Mouse (Mus musculus) liver, embryonic 11.5 days (tissue): Measurements from ENCODE around the gene Zfp385c. TPM values are rescaled to one million over a fixed set of nuclear protein-coding genes. Genes with fewer than 3 reads are reported as not detected.

ENCODE experiments used
- ATAC-seq: fragments of 200-750 bp; cut with Nextera tagmentation; replicated peaks from 2 replicates; pipeline ENCODE4 v1.8.0; 2017; ENCODE audit warnings: moderate number of reproducible peaks, mild to moderate bottlenecking, moderate TSS enrichment, moderate library complexity; ENCODE audit not compliant: low FRiP score
- DNase-seq: peaks from one replicate; pipeline ENCODE4 v3.0.0-alpha.2; 2017; ENCODE audit warnings: low spot score
- H3K27ac ChIP-seq: fragments of 300-500 bp; sonication (generic); 2 replicates; pipeline ENCODE4 v1.5.1; 2014; ENCODE audit warnings: mild to moderate bottlenecking, low read depth, low read length, control low read depth
- H3K27me3 ChIP-seq: fragments of 300-500 bp; sonication (generic); replicated peaks from 2 replicates; pipeline ENCODE4 v1.6.1; 2014; ENCODE audit warnings: low read length, mixed read lengths; ENCODE audit not compliant: control insufficient read depth, insufficient read depth
- H3K36me3 ChIP-seq: fragments of 300-500 bp; sonication (generic); 2 replicates; pipeline ENCODE4 v1.6.1; 2014; ENCODE audit warnings: mild to moderate bottlenecking, low read length, moderate library complexity, mixed read lengths; ENCODE audit not compliant: control insufficient read depth, insufficient read depth
- H3K4me1 ChIP-seq: fragments of 300-500 bp; sonication (generic); replicated peaks from 2 replicates; pipeline ENCODE4 v1.6.1; 2014; ENCODE audit warnings: low read length, mixed read lengths; ENCODE audit not compliant: control insufficient read depth, insufficient read depth
- H3K4me2 ChIP-seq: fragments of 300-500 bp; sonication (generic); 2 replicates; pipeline ENCODE4 v1.6.1; 2014; ENCODE audit warnings: mild to moderate bottlenecking, control low read depth, moderate library complexity
- H3K4me3 ChIP-seq: fragments of 300-500 bp; sonication (generic); 2 replicates; pipeline ENCODE4 v1.5.1; 2014; ENCODE audit warnings: low read depth, low read length, control low read depth
- H3K9ac ChIP-seq: fragments of 300-500 bp; sonication (generic); 2 replicates; pipeline ENCODE4 v1.6.1; 2014; ENCODE audit warnings: low read depth, low read length, control low read depth
- H3K9me3 ChIP-seq: fragments of 300-500 bp; sonication (generic); 2 replicates; pipeline ENCODE4 v1.6.1; 2016; ENCODE audit warnings: low read length, inconsistent platforms, mixed read lengths; ENCODE audit not compliant: control insufficient read depth
- WGBS: fragments of 180-500 bp; shearing (Covaris S2); extraction: QIAGEN DNeasy Blood & Tissue Kit; methylation state at CpG from one replicate; pipeline ENCODE4 v1.1.7; 2014; 5-methylcytosine and 5-hydroxymethylcytosine counted together
- polyA plus RNA-seq: library from polyadenylated mRNA; unstranded; fragments of >200 nt; fragmentation: Nextera tagmentation; extraction: Ambion mirVana; gene quantifications from 2 replicates; pipeline ENCODE4 v1.2.1, GENCODE M21; 2014

The Zfp385c gene
- polyA plus RNA-seq, 1 experiment from 2014 or later, result not detected

- no peak overlapping the region for H3K4me3 ChIP-seq
- H3K4me2 ChIP-seq, result no peak overlapping the region
- no peaks in the 10 kb centered on the region for H3K9me3 ChIP-seq
- H3K27me3 ChIP-seq, result no peaks in the 10 kb centered on the region
- DNase-seq, result no peak
- H3K36me3 ChIP-seq, result peaks cover 2% of the 10 kb centered on the region; the same call in 1 of the 2 replicates
- ATAC-seq, result no peak
- H3K4me1 ChIP-seq, result no peaks in the 10 kb centered on the region; the same call in 1 of the 2 replicates
- H3K27ac ChIP-seq, result no peak overlapping the region
- no peak overlapping the region for H3K9ac ChIP-seq
- WGBS, result 83% methylated on average over 9 of the region's 9 CpGs
Observed at GRCm38 (mm10) chr11:100609997-100610680, 82.1 kb downstream of the Zfp385c start.

- no peak overlapping the region for H3K4me3 ChIP-seq
- no peaks in the 10 kb centered on the region for H3K9me3 ChIP-seq
- H3K4me1 ChIP-seq, result no peaks in the 10 kb centered on the region; the same call in 1 of the 2 replicates
- ATAC-seq (no peak), DNase-seq (no peak)
- 89% methylated on average over 5 of the region's 5 CpGs for WGBS
- no peaks in the 10 kb centered on the region for H3K27me3 ChIP-seq
- no peak overlapping the region for H3K27ac ChIP-seq
- no peak overlapping the region for H3K4me2 ChIP-seq
- H3K36me3 ChIP-seq, result peaks cover 2% of the 10 kb centered on the region; the same call in 1 of the 2 replicates
- H3K9ac ChIP-seq, result no peak overlapping the region
Observed at GRCm38 (mm10) chr11:100609355-100609996, 82.8 kb downstream of the Zfp385c start.

GRCm38 (mm10) chr11:100608796-100609195 is 83.5 kb downstream of the Zfp385c start:
- H3K9me3 ChIP-seq, result no peaks in the 10 kb centered on the region
- H3K27me3 ChIP-seq, result no peaks in the 10 kb centered on the region
- peaks cover 2% of the 10 kb centered on the region; the same call in 1 of the 2 replicates for H3K36me3 ChIP-seq
- WGBS, result 69% methylated on average over 4 of the region's 4 CpGs
- H3K4me3 ChIP-seq, result no peak overlapping the region
- no peak for ATAC-seq
- H3K27ac ChIP-seq, result no peak overlapping the region
- H3K9ac ChIP-seq, result no peak overlapping the region
- H3K4me1 ChIP-seq, result no peaks in the 10 kb centered on the region; the same call in 1 of the 2 replicates
- DNase-seq, result no peak
- H3K4me2 ChIP-seq, result no peak overlapping the region

GRCm38 (mm10) chr11:100607121-100607520 is 85.1 kb downstream of the Zfp385c start:
- Histone ChIP-seq H3K9me3 (no peaks in the 10 kb centered on the region), H3K27ac (no peak overlapping the region), H3K9ac (no peak overlapping the region), H3K36me3 (peaks cover 2% of the 10 kb centered on the region), H3K4me1 (no peaks in the 10 kb centered on the region), H3K27me3 (no peaks in the 10 kb centered on the region), H3K4me3 (no peak overlapping the region), H3K4me2 (no peak overlapping the region)
- 93% methylated on average over 6 of the region's 6 CpGs for WGBS
- ATAC-seq (no peak), DNase-seq (no peak)

- no peak overlapping the region for H3K9ac ChIP-seq
- 92% methylated on average over 10 of the region's 10 CpGs for WGBS
- no peak overlapping the region for H3K27ac ChIP-seq
- H3K4me1 ChIP-seq, result peaks cover 5% of the 10 kb centered on the region; the same call in 1 of the 2 replicates
- H3K27me3 ChIP-seq, result no peaks in the 10 kb centered on the region
- H3K4me2 ChIP-seq, result no peak overlapping the region
- DNase-seq, result no peak
- no peak overlapping the region for H3K4me3 ChIP-seq
- no peaks in the 10 kb centered on the region for H3K9me3 ChIP-seq
- H3K36me3 ChIP-seq, result peaks cover 8% of the 10 kb centered on the region
- ATAC-seq, result no peak
Observed at GRCm38 (mm10) chr11:100605451-100605850, 86.8 kb downstream of the Zfp385c start.

GRCm38 (mm10) chr11:100604321-100605005 is 87.8 kb downstream of the Zfp385c start:
- Histone ChIP-seq H3K9ac (no peak overlapping the region), H3K4me2 (no peak overlapping the region), H3K9me3 (no peaks in the 10 kb centered on the region), H3K4me1 (peaks cover 5% of the 10 kb centered on the region; the same call in 1 of the 2 replicates), H3K27me3 (no peaks in the 10 kb centered on the region), H3K36me3 (peaks cover 11% of the 10 kb centered on the region), H3K4me3 (no peak overlapping the region), H3K27ac (no peak overlapping the region)
- WGBS, result 86% methylated on average over 4 of the region's 4 CpGs
- ATAC-seq (no peak), DNase-seq (no peak)

GRCm38 (mm10) chr11:100603813-100604212 is 88.4 kb downstream of the Zfp385c start:
- ATAC-seq, result no peak
- Histone ChIP-seq H3K4me2 (no peak overlapping the region), H3K4me1 (peaks cover 5% of the 10 kb centered on the region; the same call in 1 of the 2 replicates), H3K27me3 (no peaks in the 10 kb centered on the region), H3K27ac (no peak overlapping the region), H3K9ac (no peak overlapping the region), H3K36me3 (peaks cover 18% of the 10 kb centered on the region), H3K9me3 (no peaks in the 10 kb centered on the region), H3K4me3 (no peak overlapping the region)
- WGBS, result 84% methylated on average over 8 of the region's 8 CpGs
- DNase-seq, result no peak

GRCm38 (mm10) chr11:100603155-100603554 is 89.1 kb downstream of the Zfp385c start:
- Histone ChIP-seq H3K9me3 (no peaks in the 10 kb centered on the region), H3K27me3 (no peaks in the 10 kb centered on the region), H3K27ac (no peak overlapping the region), H3K4me3 (no peak overlapping the region), H3K4me1 (peaks cover 5% of the 10 kb centered on the region; the same call in 1 of the 2 replicates), H3K4me2 (no peak overlapping the region), H3K9ac (no peak overlapping the region), H3K36me3 (peaks cover 25% of the 10 kb centered on the region)
- no peak for ATAC-seq
- no peak for DNase-seq
- 75% methylated on average over 9 of the region's 9 CpGs for WGBS
